Mouse (Mus musculus) cerebellum, adult 11 months (tissue): Measurements from ENCODE around the gene Acot13.
A peak's percentile ranks its signal among the peaks of the same experiment; 100 is the strongest.
"Not testable (repeated sequence)": the region's sequence is repeated elsewhere in the genome, so short reads cannot be mapped to it uniquely, and the experiment has no call there.

Source experiments
- DNase-seq: peaks from one replicate; pipeline ENCODE4 v3.0.0; 2022

The Acot13 gene

DNA sequence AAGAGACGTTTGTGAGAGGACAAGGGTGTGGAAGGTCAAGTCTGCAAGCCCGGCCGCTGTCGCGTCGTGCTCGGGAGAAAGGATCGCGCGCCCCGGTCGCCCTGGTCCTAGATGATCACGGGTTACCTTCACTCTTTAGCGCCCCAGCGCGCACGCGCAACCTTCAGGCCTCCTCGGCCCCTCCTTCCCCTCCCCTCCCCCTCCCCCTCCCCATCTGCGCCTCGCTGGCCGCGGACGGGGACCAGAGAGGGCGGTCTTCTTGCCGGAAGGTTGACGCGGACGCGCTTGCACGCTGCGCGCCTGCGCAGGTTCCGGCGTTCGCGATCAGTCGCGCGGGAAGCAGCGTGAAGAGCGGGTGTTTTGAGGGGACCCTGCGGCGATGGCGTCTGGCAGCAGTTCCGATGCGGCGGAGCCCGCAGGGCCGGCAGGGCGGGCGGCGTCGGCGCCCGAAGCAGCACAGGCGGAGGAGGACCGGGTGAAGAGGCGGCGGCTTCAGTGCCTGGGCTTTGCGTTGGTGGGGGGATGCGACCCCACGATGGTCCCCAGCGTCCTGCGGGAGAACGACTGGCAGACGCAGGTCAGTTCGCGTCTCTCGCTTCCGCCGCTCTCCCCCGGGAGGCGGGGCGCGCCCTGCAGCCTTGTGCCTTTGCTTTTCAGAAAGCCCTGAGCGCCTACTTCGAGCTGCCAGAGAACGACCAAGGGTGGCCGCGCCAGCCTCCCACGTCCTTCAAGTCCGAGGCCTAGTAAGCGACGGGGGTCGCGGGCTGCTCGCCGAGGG lies at the start of gene Acot13, which contains the start of gene Tdp2:
TSS of gene Acot13 (minus strand) at position 188 of the 778 bp plus-strand sequence.
TSS of gene Tdp2 (plus strand) at position 327 of the 778 bp plus-strand sequence.
- DNase-seq = peak; percentile 93

DNA sequence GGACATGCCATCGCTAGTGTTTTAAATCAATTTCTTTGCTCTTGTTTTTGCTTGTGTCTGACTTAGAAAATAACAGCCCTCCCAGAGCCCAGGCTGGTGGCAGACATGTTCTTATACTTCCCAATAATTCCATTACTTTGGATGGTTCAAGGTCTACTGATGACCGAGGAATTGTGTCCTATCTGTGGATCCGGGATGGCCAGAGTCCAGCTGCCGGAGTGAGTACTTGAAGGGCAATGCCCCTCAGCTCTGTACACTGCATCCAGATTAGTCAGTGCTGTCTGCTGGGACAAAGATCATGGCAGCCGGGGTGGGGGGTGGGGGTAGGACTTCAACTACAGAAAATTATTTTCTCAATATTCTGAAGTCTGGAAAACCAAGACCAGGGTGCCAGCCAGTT lies 49.4 kb upstream of the Acot13 start:
- no peak for DNase-seq

DNA sequence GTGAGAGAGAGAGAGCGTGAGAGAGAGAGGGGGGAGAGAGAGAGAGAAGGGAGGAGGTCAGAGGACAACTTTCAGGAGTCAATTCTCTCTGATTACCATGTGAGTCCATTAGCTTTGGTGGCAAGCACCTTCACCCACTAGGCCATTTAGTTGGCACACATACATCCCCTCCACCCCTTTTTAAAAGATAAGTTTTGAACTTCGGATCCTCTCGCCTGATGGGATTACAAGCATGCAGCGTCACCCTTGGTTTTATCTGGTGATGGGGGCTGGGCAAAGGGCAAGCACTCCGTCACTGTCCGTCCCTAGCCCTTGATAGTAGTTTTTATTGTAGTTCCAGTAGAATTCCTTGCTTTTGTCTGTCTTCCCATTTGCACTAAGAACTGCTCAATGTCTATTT lies 48.9 kb upstream of the Acot13 start:
- DNase-seq = no peak

DNA sequence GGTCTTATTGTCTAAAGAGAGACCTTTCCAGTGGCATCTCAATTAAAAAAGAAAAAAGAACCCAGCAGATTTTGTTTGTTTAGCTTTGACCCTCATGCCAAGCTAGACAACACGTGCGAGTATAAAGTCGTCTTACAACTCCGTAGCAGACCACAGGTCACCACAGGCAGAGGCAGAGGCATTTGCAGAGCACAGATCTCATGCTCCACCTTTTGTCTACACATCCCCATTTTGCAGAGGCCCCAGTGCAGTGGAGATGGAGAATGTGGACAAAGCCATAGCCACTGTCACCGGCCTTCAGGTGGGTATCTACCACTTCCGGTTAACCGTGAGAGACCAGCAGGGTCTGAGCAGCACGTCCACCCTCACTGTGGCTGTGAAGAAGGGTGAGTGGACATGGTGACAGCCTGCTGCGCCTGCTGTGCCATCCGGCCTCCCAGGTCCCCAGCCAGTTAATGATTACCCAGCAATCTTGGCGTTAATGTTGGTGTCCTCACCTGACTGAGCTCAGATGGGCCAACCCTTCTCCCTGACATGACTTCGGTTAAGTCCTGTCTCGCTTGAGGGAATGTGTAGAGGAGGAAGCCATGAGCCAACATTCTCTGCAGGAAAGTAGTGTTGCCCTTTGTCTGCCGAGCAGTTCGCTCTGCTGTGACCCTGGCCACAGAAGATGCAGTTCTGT lies 48.2 kb upstream of the Acot13 start:
- no peak for DNase-seq

DNA sequence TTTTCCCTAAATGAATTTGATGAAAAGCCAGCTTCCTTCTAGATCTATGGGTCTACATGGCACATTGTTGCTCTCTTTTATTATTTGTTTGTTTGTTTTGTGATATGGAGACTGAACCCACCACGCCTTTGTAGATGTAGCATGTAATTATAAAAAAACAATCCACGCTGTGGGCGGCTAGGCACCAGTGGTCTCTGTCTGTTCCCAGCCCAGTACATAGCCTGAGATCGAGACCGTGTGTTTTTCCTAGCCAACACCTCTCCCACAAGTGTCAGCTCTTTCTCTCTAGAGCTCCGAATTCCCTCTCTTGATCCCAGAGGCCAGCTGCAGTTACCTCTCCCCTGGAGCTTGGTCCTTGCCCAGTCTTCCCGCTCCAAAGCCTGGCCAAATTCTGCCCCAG lies 36.9 kb upstream of the Acot13 start:
- no peak for DNase-seq

DNA sequence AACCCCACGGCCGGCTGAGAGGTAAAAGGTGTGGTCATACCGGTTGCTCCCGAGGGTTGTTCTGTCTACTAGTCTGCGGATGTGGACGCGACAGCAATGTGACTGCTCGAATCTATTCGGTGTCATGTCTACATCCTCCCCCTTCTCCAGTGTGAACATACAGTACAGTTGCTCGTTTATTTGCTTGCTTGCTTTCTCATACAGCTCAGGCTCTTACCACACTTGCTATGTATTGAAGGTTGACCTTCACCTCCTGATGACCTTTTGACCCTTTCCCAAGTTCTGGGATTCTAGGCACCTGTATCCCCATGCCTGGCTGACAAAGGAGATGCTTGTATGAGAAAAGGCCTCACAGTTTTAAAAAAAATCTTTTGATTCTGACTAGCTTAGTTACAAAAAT lies 36.4 kb upstream of the Acot13 start:
- no peak for DNase-seq

DNA sequence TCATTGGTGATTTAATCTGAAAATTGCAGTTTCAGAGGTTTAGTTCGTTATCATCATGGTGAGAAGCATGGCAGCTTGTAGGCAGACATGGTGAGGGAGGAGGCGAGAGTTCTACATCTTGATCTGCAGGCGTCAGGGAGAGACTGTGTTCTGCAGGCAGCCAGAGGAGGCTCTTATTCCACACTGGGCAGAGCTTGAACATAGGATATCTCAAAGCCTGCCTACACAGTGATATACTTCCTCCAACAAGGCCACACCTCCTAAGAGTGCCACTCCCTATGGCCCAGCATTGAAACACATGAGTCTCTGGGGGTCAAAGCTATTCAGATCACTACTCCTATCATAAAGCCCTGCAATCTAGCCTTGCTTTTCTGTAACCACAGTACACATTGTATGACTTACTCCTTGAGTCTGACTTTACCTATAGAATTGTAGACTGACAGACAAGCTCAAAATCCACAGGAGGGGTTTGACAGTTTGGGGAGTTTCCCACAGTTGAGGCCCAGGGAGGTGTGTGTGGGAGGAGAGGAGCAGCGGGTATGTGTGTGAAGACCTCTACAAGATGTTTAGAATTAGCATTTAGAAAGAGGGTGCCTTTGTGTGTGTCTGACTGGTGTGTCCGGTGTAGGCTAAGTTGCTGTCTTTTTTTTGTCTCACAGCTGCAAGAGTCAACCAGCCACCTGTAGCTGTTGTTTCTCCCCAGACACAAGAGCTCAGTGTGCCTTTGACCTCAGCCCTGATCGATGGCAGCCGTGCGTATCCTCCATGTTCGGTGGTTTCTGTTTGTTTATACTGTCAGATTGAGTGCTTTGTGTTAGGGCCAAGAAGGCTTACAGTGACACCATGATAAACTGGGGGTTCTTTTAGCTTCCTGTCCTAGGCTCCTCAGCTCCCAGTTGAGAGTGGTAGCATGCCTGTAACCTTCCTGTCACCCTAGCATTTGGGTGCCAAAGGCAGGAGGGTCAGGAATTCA lies 35.4 kb upstream of the Acot13 start:
- no peak for DNase-seq

DNA sequence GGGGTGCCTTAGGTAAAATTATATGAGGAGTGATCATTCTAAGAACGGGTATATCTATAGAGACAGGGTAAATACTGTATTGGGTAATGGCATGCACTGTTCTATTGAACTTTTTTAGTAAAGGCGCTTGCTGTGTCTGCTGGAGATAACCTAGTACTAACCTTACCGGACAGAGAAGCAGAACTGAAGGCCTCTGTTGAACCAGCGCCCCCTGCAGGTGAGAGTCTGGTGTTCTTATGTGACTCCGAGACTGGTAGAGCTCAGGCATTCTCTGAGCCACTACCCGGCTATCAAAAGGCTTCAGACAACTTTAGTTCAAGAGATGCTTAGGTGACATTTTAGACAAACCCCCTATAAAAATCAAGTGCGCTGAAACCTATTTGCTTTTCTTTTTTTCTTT lies 31.2 kb upstream of the Acot13 start:
- DNase-seq = peak; percentile 46

DNA sequence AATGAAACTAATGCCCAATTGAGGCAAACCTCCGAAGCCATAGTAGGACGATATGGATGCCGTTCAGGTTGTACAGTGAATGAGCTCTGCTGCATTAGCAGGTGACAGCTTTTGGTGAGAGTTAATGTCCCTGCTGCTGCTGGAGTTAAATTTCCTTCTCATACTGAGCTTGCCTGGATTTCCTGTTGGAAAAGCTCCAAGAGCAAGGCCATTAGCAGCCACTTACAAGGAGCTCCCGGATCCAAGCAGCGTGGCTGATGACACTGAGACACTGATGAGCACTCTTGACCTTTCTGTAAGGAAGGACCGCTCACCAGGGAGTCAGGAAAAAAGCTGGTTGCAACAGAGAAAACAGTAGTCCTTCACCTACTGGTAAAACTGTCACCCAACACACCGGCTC lies 30.7 kb upstream of the Acot13 start:
- no peak for DNase-seq

DNA sequence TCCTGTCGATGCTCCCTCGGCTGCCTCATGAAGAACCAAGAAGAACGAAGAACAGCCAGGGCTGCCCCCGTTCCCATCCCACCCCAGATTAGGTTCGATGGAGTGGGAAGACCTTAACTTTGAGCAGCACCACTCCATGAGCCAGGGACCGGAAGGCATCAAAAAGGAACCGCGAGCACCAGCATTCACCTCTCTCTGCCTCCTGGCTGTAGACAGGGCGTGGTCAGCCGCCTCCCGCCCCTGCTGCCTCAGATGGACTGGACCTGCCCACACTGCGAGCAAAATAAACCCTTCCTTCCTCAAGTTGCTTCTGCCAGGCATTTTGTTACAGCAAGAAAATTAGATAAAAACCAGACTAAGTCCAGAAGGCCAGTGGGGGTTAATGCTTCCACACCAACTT lies 29.7 kb upstream of the Acot13 start:
- no peak for DNase-seq

DNA sequence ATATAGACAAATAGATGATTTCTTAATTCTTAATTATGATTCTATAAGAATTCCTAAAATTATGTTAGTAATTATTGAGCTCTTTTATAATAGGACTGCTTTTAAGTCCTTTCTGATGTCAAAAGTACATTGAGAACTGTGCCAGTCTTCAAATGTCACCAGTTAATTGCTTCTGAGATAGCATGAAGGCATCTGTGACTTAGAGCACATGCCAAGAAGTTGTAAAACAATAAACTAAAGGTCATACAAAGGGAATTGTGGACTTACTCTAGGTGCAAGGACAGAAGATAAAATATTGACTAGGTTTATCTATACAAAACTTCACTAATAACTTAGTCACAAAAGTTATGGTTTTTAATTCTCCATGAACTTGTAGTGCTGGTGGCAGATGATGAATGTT lies 27.8 kb upstream of the Acot13 start:
- no peak for DNase-seq

DNA sequence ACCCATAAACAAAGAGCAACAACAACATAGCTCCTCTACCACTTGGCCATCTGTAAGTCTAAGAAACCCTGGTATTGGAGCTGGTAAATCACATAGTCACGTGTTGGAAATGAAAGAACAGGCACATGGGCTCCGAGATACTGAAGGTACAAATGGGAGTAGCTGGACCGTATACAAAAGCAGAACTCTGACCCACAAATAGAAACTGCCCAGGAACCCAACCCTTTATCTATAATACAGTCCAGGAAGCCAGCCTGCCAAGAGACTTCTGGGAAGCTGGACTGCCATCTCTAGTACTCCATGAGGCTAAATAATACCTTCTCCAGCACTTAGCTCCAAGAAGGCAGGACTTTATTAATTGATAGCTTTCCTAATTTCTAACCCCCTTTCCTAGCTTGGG lies 21.2 kb upstream of the Acot13 start:
- DNase-seq = no peak

DNA sequence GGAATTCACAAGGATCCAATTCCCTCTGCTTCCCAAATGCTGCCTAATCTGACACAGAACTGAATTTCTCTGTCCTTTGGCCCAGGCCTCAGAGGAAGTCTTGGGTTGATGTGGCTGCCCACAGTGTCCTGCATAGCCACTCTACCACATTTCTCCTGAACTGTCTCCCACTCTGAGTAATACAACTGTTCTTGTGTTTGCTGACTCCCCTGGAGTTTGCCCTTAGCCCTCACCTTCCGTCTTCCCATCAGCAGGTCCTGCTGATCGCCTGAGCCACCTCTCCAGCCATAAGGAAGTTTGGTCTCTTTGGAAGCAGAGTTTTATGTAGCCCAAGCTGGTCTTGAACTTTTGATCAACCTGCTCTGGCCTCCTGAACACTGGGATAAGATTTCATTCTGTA lies 20.6 kb upstream of the Acot13 start:
- no peak for DNase-seq

DNA sequence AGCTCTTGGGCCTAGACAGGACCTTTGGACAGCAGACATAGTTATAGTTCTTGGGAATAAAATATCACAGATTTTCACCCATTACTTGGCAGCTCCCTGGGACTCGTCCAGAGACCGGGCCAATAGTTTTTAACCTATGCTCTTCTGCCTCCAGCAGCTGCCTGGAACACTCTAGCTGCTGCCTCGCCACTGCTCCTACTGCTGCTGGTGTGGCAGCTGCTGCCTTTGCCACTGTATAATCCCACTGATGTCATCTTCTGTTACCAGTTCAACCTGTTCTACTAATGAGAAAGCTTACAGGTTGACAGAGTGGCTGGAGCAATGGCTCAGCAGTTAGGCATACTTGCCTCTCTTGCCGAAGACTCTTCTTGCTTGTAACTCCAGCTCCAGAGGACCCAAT lies 18.0 kb upstream of the Acot13 start:
- DNase-seq = no peak

DNA sequence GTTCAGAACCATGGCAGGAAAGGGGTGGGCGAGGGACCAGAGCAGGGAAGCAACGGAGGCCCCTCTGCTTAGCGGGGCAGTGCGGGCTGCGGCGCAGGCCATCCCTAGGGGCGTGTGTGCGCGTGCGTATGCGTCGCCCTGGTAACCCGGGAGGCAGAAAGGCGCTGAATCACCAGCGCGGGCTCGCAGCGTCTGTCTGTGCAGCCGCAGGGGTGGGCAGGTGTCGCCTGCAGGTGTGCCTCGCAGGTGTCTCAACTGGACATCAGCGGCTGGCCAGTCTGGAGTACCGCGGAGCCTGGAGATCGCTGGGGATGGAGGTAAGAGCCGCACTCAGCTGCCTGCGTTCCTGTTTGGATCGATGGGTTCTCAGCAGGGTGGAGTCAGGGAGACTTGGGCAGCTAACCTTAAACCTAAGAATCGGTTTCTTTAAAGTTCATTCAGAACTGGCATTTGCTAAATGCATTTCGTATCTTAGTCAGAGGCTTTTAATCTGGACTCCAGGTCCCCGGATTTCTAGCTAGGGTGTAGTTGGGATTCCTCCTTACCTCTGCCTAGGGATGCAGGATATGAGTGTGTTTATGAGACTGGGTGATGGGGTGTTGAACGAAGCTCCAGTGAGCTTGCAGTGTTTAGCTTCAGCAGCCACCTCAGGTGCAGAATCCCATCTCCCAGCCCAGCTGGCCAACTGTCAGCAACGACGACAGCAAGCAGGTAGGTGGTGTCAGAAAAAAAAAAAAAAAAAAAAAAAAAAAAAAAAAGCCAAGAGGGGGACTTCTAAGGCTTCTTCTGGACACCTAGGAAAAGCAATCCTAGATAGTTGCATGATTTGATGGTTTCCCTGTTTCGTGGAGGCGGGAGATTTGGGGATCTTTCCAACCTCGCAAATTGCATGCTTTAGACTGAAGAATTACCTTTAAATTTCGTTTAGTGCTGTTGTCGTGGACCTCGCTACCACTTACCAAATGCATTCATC lies 13.9 kb upstream of the Acot13 start, which contains the start of gene D130043K22Rik:
TSS of gene D130043K22Rik (plus strand) at position 153 of the 973 bp plus-strand sequence.
- peak; percentile 56 for DNase-seq

DNA sequence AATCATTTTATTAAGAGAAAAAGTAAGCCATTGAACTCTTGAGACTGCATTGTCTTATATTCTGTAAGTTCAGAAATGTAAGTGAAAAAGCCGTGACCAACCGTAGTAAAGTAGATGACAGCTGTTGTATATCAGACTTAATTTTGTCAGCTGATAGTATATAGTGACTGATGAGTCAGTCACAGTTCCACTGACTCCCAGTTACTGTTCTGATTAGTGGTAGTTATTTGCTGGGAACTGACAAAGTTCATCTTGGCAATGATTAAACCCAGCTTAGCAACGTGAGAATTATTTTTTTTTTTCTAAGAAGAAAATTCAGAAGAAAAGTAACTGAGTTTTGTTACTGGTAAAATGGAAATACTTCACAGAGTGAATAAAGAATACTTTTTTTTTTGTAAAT lies 10.4 kb upstream of the Acot13 start:
- DNase-seq = no peak

DNA sequence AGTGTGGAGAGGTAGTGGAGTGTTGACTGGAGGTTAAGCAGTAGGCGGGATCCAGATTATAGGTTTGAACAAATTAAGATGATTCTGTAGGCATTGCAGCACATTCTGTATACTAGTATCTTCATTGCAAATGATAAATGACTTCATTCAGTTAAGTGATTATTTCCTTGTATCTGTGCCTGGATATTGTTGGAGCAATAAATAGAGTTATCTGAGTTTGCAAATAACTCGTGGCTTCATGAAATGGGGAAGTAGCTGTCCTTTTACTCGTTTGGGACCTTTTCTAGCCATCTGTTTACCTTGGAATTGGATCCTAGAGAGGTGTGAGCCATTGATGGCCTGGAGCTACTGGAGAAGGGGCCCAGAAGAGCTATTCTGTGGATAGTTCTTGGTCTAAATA lies 8.5 kb upstream of the Acot13 start:
- DNase-seq = no peak

DNA sequence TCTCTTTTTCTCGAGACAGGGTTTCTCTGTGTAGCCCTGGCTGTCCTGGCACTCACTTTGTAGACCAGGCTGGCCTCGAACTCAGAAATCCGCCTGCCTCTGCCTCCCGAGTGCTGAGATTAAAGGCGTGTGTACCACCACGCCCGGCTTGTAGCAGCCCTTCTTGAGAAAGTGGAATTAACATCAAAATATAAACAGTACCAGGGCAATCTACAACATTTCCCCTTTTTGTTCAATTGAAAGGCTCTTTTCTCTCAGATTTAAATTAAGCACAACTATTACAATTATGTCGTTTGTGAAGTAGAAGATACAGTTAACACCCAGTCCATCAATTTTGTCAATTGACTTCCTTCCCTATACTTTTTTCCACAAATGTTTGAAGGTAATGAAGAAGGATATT lies 6.4 kb upstream of the Acot13 start:
- not testable (repeated sequence) for DNase-seq

DNA sequence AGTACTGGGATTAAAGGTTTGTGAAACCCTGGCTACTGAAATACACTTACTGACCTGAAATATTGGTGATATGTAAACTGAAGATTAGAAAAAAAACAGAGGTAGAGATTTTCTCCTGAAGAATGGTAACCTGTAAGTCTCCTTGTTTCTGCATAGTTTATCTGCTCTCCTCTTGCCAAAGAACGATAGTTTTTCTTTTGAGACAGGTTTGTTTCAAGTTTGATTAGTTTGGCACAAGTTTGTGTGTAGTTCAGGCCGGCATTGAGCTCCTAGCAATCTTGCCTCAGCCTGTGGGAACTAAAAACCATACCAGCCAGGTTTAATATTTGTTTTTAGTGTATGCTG lies 1.4 kb upstream of the Acot13 start:
- DNase-seq = no peak

DNA sequence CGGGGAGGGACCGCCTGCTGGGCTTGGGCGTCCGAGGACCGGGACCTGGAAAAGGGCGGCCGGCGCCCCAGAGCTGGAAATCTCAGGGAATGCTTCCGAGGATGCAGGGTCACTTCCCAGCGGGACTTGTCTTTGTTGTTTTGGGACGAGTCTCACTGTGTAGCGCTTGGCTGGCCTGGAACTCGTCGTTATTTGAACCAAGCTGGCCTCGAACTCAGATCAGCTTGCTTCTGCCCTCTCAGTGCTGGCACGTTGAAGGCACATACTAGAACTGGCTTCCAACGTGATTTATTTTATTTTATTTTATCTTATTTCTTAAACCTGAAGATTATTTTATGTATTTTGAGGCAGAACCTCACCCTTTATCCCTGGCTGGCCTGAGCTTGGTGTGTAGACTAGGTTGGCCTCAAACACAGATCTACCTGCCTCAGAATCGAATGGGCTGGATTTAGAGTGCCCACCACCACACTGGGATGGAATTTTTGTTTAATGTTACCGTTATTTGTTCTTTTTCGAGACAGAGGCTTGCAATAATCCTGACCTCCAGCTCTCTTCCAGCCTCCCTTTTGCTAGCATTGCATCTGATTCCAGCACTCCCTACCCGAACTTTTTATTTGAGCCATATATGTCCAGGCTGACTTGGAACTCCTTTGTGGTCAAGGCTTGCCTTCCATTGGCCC lies 931 bp upstream of the Acot13 start:
- DNase-seq = no peak

DNA sequence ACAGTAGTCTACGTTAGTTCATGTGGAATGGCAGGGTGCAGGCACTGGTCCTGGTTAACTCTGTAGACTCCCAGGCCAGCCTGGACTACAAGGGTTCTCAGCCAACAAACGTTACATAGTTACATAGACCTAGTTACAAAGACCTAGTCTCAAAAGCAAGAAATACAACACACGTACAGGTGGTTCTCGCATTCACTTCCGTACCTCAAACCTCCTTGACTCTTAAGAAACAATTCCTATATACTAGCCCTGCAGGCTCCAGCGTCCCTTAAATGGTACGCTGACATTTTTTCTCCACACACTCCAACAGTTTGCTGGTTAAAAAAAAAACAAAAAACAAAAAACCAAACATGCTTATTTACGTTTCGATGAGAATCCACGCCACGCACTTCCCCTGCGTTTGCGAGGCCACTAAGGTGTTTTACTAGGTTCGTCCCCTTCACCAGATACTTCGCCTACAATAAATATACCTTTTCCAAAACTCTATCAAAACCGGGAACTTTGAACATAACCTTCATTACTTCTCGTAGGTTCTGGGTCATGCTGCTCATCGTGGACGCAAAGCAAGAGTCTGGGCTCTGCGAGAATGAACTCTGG lies 486 bp downstream of the Acot13 start:
- no peak for DNase-seq
